Mouse (Mus musculus): Measurements from ENCODE around the gene Slc38a8. TPM values are rescaled to one million over a fixed set of nuclear protein-coding genes. Genes with fewer than 3 reads are reported as not detected.

Slc38a8 gene
- total and polyA plus RNA-seq, 3 experiments = not detected

GRCm38 (mm10) chr8:119463709-119464108 is 37.8 kb downstream of the Slc38a8 start:
- TF ChIP-seq CTCF (IDR thresholded peaks at IDR 0.05 in 2 of 3, conservative IDR thresholded peaks at IDR 0.05 in 1 of 3; ENCODE audit: control insufficient read depth in 1 of 3, insufficient read depth in 1 of 3, low read depth in 2 of 3, low read length in 3 of 3, poor library complexity in 1 of 3, severe bottlenecking in 1 of 3) (no peak), RCOR1 (IDR thresholded peaks at IDR 0.05; ENCODE audit: low read depth, low read length) (no peak), TAL1 (IDR thresholded peaks at IDR 0.05; ENCODE audit: low read length) (no peak), ZC3H11A (IDR thresholded peaks at IDR 0.05; ENCODE audit: low read depth, low read length) (no peak), MYC (IDR thresholded peaks at IDR 0.05; ENCODE audit: low read depth, low read length) (no peak), MXI1 (IDR thresholded peaks at IDR 0.05; ENCODE audit: low read depth, low read length) (no peak), MYB (IDR thresholded peaks at IDR 0.05; ENCODE audit: low read depth, low read length) (no peak), JUND (IDR thresholded peaks at IDR 0.05; ENCODE audit: low read depth, low read length) (no peak), E2F4 (IDR thresholded peaks at IDR 0.05; ENCODE audit: borderline replicate concordance, low read depth, low read length) (no peak), BHLHE40 (IDR thresholded peaks at IDR 0.05; ENCODE audit: borderline replicate concordance, low read depth, low read length) (no peak), SIN3A (IDR thresholded peaks at IDR 0.05; ENCODE audit: low read length) (no peak), TCF12 (IDR thresholded peaks at IDR 0.05; ENCODE audit: low read depth, low read length) (no peak), MAX (IDR thresholded peaks at IDR 0.05; ENCODE audit: low read length) (no peak), TBP (IDR thresholded peaks at IDR 0.05; ENCODE audit: low read depth, low read length) (no peak), CHD1 (IDR thresholded peaks at IDR 0.05; ENCODE audit: low read depth, low read length) (no peak), USF1 (IDR thresholded peaks at IDR 0.05; ENCODE audit: low read depth, low read length) (no peak), MAFK (IDR thresholded peaks at IDR 0.05; ENCODE audit: borderline replicate concordance, low read depth, low read length) (no peak), MAZ (IDR thresholded peaks at IDR 0.05; ENCODE audit: low read depth, low read length) (no peak), ELF1 (IDR thresholded peaks at IDR 0.05; ENCODE audit: low read depth, low read length) (no peak)
- no peak overlapping the region for H3K9ac ChIP-seq (ENCODE audit: control insufficient read depth, low read depth, low read length, poor library complexity, severe bottlenecking)
- H3K4me1 ChIP-seq (ENCODE audit: control insufficient read depth in 1 of 2, insufficient read depth in 2 of 2, low read length in 2 of 2) = 0 out of 4 replicates have a peak, but pooled peaks cover 0 to 4% of the 10 kb centered on the region in 2 experiments

GRCm38 (mm10) chr8:119461356-119461755 is 40.1 kb downstream of the Slc38a8 start:
- no peaks in the 10 kb centered on the region for H3K36me3 ChIP-seq (ENCODE audit: control insufficient read depth in 1 of 2, insufficient read depth in 2 of 2, low read length in 2 of 2)
- no peak overlapping the region for H3K27ac ChIP-seq (ENCODE audit: control insufficient read depth, low read depth, low read length)
- H3K9ac ChIP-seq (ENCODE audit: control insufficient read depth, low read depth, low read length, poor library complexity, severe bottlenecking) = no peak overlapping the region
- H3K79me2 ChIP-seq (ENCODE audit: control insufficient read depth, insufficient read depth, low read length, poor library complexity) = no peaks in the 10 kb centered on the region
- peaks cover 0 to 1% of the 10 kb centered on the region in 2 experiments; a peak in 3 of 4 replicates for H3K27me3 ChIP-seq (ENCODE audit: control insufficient read depth in 1 of 2, insufficient read depth in 2 of 2, low read length in 2 of 2)
- H3K4me1 ChIP-seq (ENCODE audit: control insufficient read depth in 1 of 2, insufficient read depth in 2 of 2, low read length in 2 of 2) = 0 out of 4 replicates have a peak, but pooled peaks cover 0 to 4% of the 10 kb centered on the region in 2 experiments
- no peak for DNase-seq (ENCODE audit: low read depth, low spot score)
- H3K9me3 ChIP-seq (replicated peaks; ENCODE audit: insufficient read depth, low read length) = no peaks in the 10 kb centered on the region
- H3K4me3 ChIP-seq (ENCODE audit: control insufficient read depth in 1 of 2, insufficient read depth in 1 of 2, low read depth in 2 of 2, low read length in 2 of 2) = no peak overlapping the region
- TF ChIP-seq ZMIZ1 (IDR thresholded peaks at IDR 0.05; ENCODE audit: low read depth, low read length) (no peak), TCF12 (IDR thresholded peaks at IDR 0.05; ENCODE audit: low read depth, low read length) (no peak), USF2 (IDR thresholded peaks at IDR 0.05; ENCODE audit: borderline replicate concordance in 1 of 2, insufficient read depth in 1 of 2, low read depth in 1 of 2, low read length in 2 of 2) (no peak), MXI1 (IDR thresholded peaks at IDR 0.05; ENCODE audit: low read depth, low read length) (no peak), NELFE (IDR thresholded peaks at IDR 0.05; ENCODE audit: low read depth, low read length) (no peak), ZNF384 (IDR thresholded peaks at IDR 0.05; ENCODE audit: low read depth, low read length) (no peak), UBTF (IDR thresholded peaks at IDR 0.05; ENCODE audit: borderline replicate concordance, insufficient read depth, low read depth, low read length) (no peak), MEF2A (IDR thresholded peaks at IDR 0.05; ENCODE audit: extremely low read depth, insufficient replicate concordance, low read depth, low read length, poor library complexity, severe bottlenecking) (no peak), MYB (IDR thresholded peaks at IDR 0.05; ENCODE audit: low read depth, low read length) (no peak), CHD1 (IDR thresholded peaks at IDR 0.05; ENCODE audit: low read depth, low read length) (no peak), NRF1 (IDR thresholded peaks at IDR 0.05; ENCODE audit: insufficient read depth, low read depth, low read length, poor library complexity, severe bottlenecking) (no peak), POLR2A (IDR thresholded peaks at IDR 0.05; ENCODE audit: control insufficient read depth in 1 of 2, insufficient read depth in 1 of 2, low read depth in 1 of 2, low read length in 2 of 2, poor library complexity in 1 of 2) (no peak), RCOR1 (IDR thresholded peaks at IDR 0.05; ENCODE audit: low read depth, low read length) (no peak), SMC3 (IDR thresholded peaks at IDR 0.05; ENCODE audit: low read depth, low read length) (no peak)

More at GRCm38 (mm10) chr8:119463709-119464108, 37.8 kb downstream of the Slc38a8 start:
- Histone ChIP-seq H3K79me2 (ENCODE audit: control insufficient read depth, insufficient read depth, low read length, poor library complexity) (no peaks in the 10 kb centered on the region), H3K27ac (ENCODE audit: control insufficient read depth, low read depth, low read length) (no peak overlapping the region), H3K4me3 (ENCODE audit: control insufficient read depth in 1 of 2, insufficient read depth in 1 of 2, low read depth in 2 of 2, low read length in 2 of 2) (no peak overlapping the region), H3K9me3 (replicated peaks; ENCODE audit: insufficient read depth, low read length) (no peaks in the 10 kb centered on the region), H3K36me3 (ENCODE audit: control insufficient read depth in 1 of 2, insufficient read depth in 2 of 2, low read length in 2 of 2) (no peaks in the 10 kb centered on the region), H3K27me3 (ENCODE audit: control insufficient read depth in 1 of 2, insufficient read depth in 2 of 2, low read length in 2 of 2) (peaks cover 0 to 1% of the 10 kb centered on the region in 2 experiments; a peak in 2 of 4 replicates)
- no peak for DNase-seq (ENCODE audit: low read depth, low spot score)
